9 mouse cellular contexts compared by ENCODE assay signal in the genomic region with DNA sequence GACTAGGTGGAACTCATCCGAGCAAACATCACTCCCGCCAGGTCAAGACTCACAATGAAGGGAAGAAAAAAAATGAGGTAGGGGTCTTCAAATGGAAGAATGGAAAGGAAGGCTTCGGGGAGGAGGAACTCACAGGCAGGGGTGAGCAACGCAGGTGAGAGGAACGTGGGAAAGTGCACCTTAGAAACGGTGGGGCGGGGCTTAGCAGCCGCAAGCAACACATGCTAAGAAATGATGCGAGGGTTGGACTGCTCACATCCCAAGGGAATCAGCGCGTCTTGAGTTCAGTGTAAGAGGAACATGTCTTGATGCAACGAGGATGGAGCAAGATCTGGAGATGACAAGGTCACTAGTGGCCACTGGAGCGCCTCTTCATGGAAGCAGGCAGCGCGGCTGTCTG.
DNase-seq lines count a peak whose midpoint lies in the region; ATAC-seq and TF ChIP-seq lines count a peak whose summit lies in the region.
"Had no signal": no experiment of that assay in that cellular context is flagged by ENCODE, and none has a peak within 500 bp of the region (broad histone marks: within the 10 kb centered on the region; RNA-seq: fewer than 3 reads in every experiment).

No protein-coding gene starts in this region.

- TF ChIP-seq EP300 in stomach, postnatal 0 days (optimal IDR thresholded peaks at IDR 0.05), result no peak

- no peak for TF ChIP-seq CTCF in hindbrain, postnatal 0 days (IDR thresholded peaks at IDR 0.05; ENCODE audit: low read depth)
- TF ChIP-seq CTCF in stomach, postnatal 0 days (IDR thresholded peaks at IDR 0.05; ENCODE audit: low read depth), result no peak

- peak overlapping the region; percentile 11; the same call in 1 of the 2 replicates for H3K4me2 ChIP-seq in hindbrain, embryonic 13.5 days
- H3K4me2 ChIP-seq in hindbrain, postnatal 0 days (ENCODE audit: low read depth, low read length), result no peak overlapping the region
- H3K4me2 ChIP-seq in neural tube, embryonic 12.5 days (replicated peaks), result peak overlapping the region; percentile 15
- peak overlapping the region; percentile 42 for H3K4me2 ChIP-seq in limb, embryonic 13.5 days (replicated peaks)
- H3K4me2 ChIP-seq in stomach, postnatal 0 days (replicated peaks; ENCODE audit: low read depth), result no peak overlapping the region; the same call in 1 of the 2 replicates
- H3K4me2 ChIP-seq: forebrain, embryonic 13.5 days had no signal

- ATAC-seq in hindbrain, embryonic 13.5 days (ENCODE audit: low FRiP score), result no peak
- no peak for ATAC-seq in hindbrain, postnatal 0 days
- no peak for ATAC-seq in neural tube, embryonic 12.5 days (ENCODE audit: low FRiP score, low read depth)
- ATAC-seq in limb, embryonic 13.5 days (ENCODE audit: low FRiP score, low read depth), result no peak
- no peak for ATAC-seq in stomach, postnatal 0 days (ENCODE audit: low FRiP score, low TSS enrichment)
- ATAC-seq: forebrain, embryonic 13.5 days had no signal

- no peak overlapping the region for H3K27ac ChIP-seq in hindbrain, embryonic 13.5 days
- no peak overlapping the region for H3K27ac ChIP-seq in hindbrain, postnatal 0 days
- no peak overlapping the region for H3K27ac ChIP-seq in neural tube, embryonic 12.5 days
- H3K27ac ChIP-seq in limb, embryonic 13.5 days, result no peak overlapping the region
- peak overlapping the region; percentile 36; the same call in 1 of the 2 replicates for H3K27ac ChIP-seq in stomach, postnatal 0 days (replicated peaks)
- H3K27ac ChIP-seq: forebrain, embryonic 13.5 days had no signal

- no peak overlapping the region for H3K4me3 ChIP-seq in hindbrain, embryonic 13.5 days
- no peak overlapping the region for H3K4me3 ChIP-seq in hindbrain, postnatal 0 days (ENCODE audit: low read length)
- H3K4me3 ChIP-seq in neural tube, embryonic 12.5 days, result no peak overlapping the region
- H3K4me3 ChIP-seq in limb, embryonic 13.5 days, result no peak overlapping the region
- H3K4me3 ChIP-seq in stomach, postnatal 0 days (ENCODE audit: low read depth, low read length), result no peak overlapping the region
- H3K4me3 ChIP-seq: forebrain, embryonic 13.5 days had no signal

- 75% methylated on average over 15 of the region's 15 CpGs for WGBS in hindbrain, embryonic 13.5 days
- 71% methylated on average over 15 of the region's 15 CpGs for WGBS in hindbrain, postnatal 0 days
- WGBS in neural tube, embryonic 12.5 days, result 68% methylated on average over 15 of the region's 15 CpGs
- 64% methylated on average over 15 of the region's 15 CpGs for WGBS in limb, embryonic 13.5 days
- WGBS in stomach, postnatal 0 days, result 64% methylated on average over 15 of the region's 15 CpGs

- H3K27me3 ChIP-seq in hindbrain, embryonic 13.5 days, result no peaks in the 10 kb centered on the region
- no peaks in the 10 kb centered on the region for H3K27me3 ChIP-seq in hindbrain, postnatal 0 days (ENCODE audit: insufficient read depth, low read length)
- no peaks in the 10 kb centered on the region for H3K27me3 ChIP-seq in neural tube, embryonic 12.5 days (replicated peaks)
- H3K27me3 ChIP-seq in limb, embryonic 13.5 days, result no peaks in the 10 kb centered on the region
- H3K27me3 ChIP-seq in stomach, postnatal 0 days (ENCODE audit: control insufficient read depth, insufficient read depth, low read length), result no peaks in the 10 kb centered on the region
- H3K27me3 ChIP-seq: forebrain, embryonic 13.5 days had no signal

- H3K9ac ChIP-seq in hindbrain, embryonic 13.5 days, result no peak overlapping the region
- H3K9ac ChIP-seq in hindbrain, postnatal 0 days (replicated peaks; ENCODE audit: low read length), result no peak overlapping the region
- H3K9ac ChIP-seq in neural tube, embryonic 12.5 days, result no peak overlapping the region
- H3K9ac ChIP-seq in limb, embryonic 13.5 days, result no peak overlapping the region
- no peak overlapping the region for H3K9ac ChIP-seq in stomach, postnatal 0 days (ENCODE audit: low read length)
- H3K9ac ChIP-seq: forebrain, embryonic 13.5 days had no signal

- DNase-seq in hindbrain, postnatal 0 days (ENCODE audit: low spot score), result no peak
- DNase-seq in neural tube, embryonic 10.5 days (ENCODE audit: extremely low spot score, low spot score), result no peak
- peak; percentile 28 for DNase-seq in stomach, postnatal 0 days (ENCODE audit: low spot score)
- no peak for DNase-seq in cerebellum, adult 11 months
- no peak for DNase-seq in adrenal gland, adult (ENCODE audit: inconsistent age in 2 of 2, low spot score in 1 of 2)

- peaks cover 17% of the 10 kb centered on the region for H3K4me1 ChIP-seq in hindbrain, embryonic 13.5 days (replicated peaks)
- H3K4me1 ChIP-seq in hindbrain, postnatal 0 days (ENCODE audit: insufficient read depth, low read length), result no peaks in the 10 kb centered on the region
- H3K4me1 ChIP-seq in neural tube, embryonic 12.5 days, result no peaks in the 10 kb centered on the region; the same call in 1 of the 2 replicates
- peaks cover 17% of the 10 kb centered on the region for H3K4me1 ChIP-seq in limb, embryonic 13.5 days
- 0 out of 2 replicates have a peak, but pooled peaks cover 11% of the 10 kb centered on the region for H3K4me1 ChIP-seq in stomach, postnatal 0 days (replicated peaks; ENCODE audit: control insufficient read depth, insufficient read depth)
- H3K4me1 ChIP-seq: forebrain, embryonic 13.5 days had no signal

- no peaks in the 10 kb centered on the region for H3K9me3 ChIP-seq in hindbrain, embryonic 13.5 days
- no peaks in the 10 kb centered on the region for H3K9me3 ChIP-seq in hindbrain, postnatal 0 days (ENCODE audit: low read length)
- H3K9me3 ChIP-seq in neural tube, embryonic 12.5 days, result no peaks in the 10 kb centered on the region
- H3K9me3 ChIP-seq in limb, embryonic 13.5 days, result no peaks in the 10 kb centered on the region
- H3K9me3 ChIP-seq in stomach, postnatal 0 days (ENCODE audit: control insufficient read depth, low read length), result no peaks in the 10 kb centered on the region
- H3K9me3 ChIP-seq: forebrain, embryonic 13.5 days had no signal

- no peaks in the 10 kb centered on the region for H3K36me3 ChIP-seq in hindbrain, embryonic 13.5 days
- no peaks in the 10 kb centered on the region for H3K36me3 ChIP-seq in hindbrain, postnatal 0 days (ENCODE audit: insufficient read depth, low read length)
- H3K36me3 ChIP-seq in neural tube, embryonic 12.5 days, result no peaks in the 10 kb centered on the region
- no peaks in the 10 kb centered on the region for H3K36me3 ChIP-seq in limb, embryonic 13.5 days
- H3K36me3 ChIP-seq in stomach, postnatal 0 days (ENCODE audit: control insufficient read depth, insufficient read depth, low read length), result no peaks in the 10 kb centered on the region

Comparison
In these comparisons a context has a peak if more than half of its experiments do, and no peak if none do; other contexts are left out.
1. H3K4me2 ChIP-seq: peak in hindbrain, embryonic 13.5 days (single experiment), neural tube, embryonic 12.5 days (single experiment) and limb, embryonic 13.5 days (single experiment); none in hindbrain, postnatal 0 days (single experiment) and stomach, postnatal 0 days (single experiment).